Mouse (Mus musculus): ENCODE data around the gene Snx32. TPM values are rescaled to one million over a fixed set of nuclear protein-coding genes. Genes with fewer than 3 reads are reported as not detected.

Gene Snx32
- 1 to 10 TPM; 5.1 to 7.2 TPM for total RNA-seq (2021)
- long read RNA-seq, experiment 1, partial matches to known transcripts, result 1 of 17 reads
- long read RNA-seq, experiment 1, other reads (novel, unspliced or antisense), result 9 of 17 reads
- long read RNA-seq, experiment 2, partial matches to known transcripts, result 0 of 4 reads
- long read RNA-seq, experiment 2, other reads (novel, unspliced or antisense), result 3 of 4 reads

DNA sequence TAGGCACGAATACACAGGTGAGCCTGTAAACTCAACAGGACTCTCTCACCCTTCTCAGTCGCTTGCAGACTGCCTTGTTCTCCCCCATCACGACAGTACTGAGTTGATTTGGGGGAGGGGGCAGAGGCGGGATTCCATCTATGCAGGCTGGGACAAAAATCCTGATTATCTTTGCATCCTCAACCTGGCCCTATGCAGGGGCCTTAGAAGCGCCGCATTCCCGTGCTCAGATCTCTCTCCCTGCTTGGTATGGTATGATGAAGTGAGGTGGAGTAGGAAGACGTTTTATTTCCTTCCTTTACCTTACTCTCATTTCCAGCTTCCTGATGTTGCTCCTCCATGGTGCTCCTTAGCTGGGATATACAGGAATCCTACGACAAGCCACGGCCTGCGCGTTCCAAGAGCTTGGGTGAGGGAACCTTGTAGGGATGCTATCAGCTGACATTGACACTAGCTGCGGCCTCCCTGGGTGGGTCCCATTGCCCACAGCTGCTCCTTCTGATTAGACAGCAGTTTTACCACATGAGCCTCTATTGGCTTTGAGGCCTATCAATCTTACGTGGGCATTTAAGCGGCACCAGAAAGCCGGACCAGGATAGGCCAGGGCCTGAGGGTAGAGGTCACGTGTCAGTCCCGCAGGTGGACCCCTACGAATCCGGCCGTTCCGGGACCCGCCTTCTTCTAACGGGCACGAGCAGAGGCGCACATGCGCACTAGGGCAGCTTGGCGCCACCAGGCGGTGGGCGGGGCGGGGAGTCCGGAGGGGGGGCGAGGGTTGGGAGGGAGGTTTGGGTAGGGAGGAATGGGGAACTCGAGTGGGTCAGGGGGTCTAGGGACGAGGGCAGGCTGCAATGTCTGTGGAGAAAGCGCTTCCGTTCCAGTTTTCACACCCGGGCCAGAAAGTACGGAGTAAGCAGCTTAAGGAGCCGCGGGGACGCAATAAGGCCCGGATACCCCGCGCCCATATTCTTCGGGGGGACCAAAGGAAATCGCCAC, at the start of gene Snx32:
Gene Snx32, minus strand, starts transcription at position 508 of the 996 bp plus-strand sequence.
- peak; percentile 96 for DNase-seq

GRCm38 (mm10) chr19:5559631-5560456, 49.5 kb upstream of the Snx32 start:
- DNase-seq, result no peak

- DNase-seq, result no peak
These were observed 48.9 kb upstream of the Snx32 start for GRCm38 (mm10) chr19:5559229-5559628.

DNA sequence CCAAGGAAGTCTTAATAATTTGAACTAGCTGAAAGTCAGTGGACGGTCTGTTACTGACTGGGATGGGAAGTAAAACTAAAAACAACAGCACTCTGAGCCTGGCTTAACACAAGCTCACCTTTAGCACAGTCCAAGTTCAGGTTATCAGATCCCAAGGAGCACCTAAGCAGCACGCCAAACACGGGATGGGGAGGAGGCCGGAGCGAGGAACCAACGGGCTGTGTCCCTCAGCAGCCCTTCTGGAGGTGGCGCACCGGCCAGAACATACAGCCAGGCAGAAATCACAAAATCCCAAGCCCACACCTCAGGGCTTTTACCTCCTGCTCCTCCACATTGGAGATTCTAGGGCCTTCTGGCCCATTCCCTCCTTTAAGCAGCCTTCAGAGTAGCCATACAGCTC, 48.4 kb upstream of the Snx32 start:
- DNase-seq, result no peak

DNA sequence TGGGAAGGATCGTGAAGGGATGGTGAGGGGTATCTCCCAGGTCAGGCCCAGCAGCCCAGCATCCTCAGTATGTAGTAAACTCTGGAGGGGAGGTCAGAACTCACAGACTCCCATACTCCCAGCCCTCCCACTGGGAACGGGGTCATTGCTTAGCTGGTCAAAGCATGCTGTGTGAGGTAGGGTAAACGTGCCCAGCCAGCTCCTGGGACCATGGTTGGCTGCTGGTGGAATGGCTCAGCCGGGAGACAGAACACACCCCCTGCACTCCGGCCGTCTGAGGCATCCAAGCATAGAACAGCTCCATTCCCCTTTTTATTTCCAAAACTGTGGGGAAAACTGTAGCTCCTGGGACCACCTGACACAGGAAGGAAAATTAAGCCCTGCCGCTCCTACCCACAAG, 47.8 kb upstream of the Snx32 start:
- DNase-seq, result no peak

DNA sequence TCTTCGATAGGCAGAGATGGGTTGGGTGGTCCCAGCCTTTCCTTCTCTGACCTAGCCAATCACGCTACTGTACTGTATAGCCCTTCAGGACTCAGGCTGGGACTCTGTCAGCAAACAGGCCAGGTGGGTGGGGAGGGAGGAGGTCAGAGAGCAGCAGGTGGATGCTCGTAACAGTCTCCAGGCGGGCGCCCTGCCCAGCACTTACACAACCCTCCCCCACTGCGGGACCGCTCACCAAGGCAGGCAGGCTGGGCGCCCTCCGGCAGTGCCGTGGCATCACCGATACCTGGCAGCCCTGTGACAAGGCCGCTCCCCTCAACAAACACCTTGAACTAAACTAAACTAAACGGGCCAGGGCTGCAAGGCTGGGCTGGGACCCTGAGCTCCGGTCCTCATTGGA, 43.9 kb upstream of the Snx32 start:
- no peak for DNase-seq

DNA sequence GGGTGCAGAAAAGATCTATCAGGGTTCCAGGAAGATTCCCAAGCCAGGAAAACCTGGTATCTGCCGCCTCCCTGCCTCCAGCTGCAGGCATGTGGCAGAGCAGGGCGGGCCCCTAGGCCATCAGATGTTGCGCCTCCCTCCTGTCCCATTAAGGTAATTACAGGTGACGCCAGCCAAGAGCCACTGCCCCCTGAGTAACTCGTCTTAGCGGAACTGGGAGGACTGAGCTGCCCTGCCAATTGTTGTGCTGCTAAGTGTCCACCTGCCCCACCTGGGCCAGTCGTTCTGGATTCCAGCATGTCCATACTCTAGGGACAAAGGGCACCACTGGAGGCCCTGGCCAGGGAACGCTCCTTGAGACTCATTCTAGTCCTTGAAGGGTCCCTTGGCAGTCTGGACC, 43.5 kb upstream of the Snx32 start:
- DNase-seq, result no peak

GRCm38 (mm10) chr19:5547471-5548056, 37.2 kb upstream of the Snx32 start:
- no peak for DNase-seq

DNA sequence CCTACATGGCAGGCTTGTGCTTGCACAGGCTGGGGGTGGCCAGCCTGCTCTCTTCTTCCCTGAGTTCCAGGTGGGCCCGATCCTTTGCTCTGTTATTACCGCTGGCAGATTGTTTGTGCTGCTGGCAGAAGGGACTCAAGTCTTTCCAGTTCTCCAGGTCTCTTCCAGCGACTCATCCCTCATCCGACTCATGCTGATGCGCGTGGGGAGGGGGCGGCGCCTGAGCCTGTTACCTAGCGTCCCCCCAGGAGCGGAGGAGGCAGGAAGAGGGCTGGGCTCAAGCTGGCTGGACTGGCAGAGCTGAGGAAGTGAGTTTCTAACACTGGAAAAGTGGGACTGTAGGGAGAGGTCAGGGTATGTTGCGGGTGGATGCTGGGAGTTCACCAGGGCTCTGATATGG, 33.7 kb upstream of the Snx32 start:
- DNase-seq, result no peak

- DNase-seq, result no peak
These were observed 33.0 kb upstream of the Snx32 start for GRCm38 (mm10) chr19:5543362-5543761.

DNA sequence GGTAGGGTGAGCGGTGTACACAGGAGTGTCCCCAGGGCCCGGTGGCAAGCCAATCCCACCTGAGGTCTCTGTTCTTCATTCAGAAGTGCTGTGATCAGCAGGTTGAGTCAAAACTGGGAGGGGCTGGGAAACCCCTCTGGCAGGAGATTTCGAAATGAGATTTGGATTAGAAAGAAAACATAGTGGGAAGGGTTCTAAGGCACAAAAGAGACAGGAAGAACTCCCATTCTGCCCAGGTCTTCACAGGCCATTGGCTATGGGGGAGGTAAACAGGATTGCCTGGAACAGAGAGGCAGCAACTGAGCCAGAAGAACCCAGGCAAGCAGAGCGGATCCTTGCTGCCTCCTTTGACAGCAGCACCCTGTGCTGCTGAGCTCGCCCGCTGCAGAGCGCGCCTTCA, 28.4 kb upstream of the Snx32 start:
- no peak for DNase-seq

DNA sequence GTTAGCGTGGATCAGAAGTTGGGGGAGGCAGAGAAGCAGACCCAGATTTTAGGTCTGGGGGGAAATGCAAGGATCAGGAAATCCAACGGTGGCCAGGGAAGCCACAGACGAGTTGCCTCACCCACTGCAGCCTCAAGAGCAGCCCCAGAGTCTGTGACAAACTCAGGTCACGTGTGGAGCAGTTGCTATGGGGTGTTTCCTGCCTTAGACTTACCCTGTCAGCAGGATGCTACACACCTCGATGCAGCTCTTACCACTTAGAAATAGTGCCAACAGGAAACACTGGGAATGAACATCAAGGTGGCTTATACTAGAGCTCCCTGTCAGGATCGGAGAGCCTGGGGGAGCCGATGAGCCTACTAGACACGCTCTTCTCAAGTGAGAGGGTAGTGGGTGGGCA, 22.2 kb upstream of the Snx32 start:
- DNase-seq, result no peak

DNA sequence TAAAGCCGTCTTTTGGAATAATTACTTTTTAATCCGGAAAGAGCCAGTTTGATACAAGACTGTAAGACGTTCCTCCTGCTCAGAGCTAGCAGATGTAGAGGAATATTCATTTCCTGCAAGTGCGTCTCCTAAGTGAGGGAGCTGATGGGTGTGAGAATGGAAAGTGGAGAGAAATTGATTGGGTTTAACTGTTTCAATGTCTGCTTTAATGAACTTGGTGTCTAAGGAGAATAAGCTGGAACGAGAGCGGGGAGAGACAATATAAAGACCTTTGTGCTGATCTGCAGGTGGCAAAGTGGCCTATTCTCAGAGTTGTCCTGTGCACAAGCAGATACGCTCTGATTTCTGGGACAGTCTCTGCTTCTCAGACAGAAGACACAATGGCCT, 19.8 kb upstream of the Snx32 start:
- no peak for DNase-seq

- peak; percentile 99 for DNase-seq
These were observed 19.2 kb upstream of the Snx32 start for GRCm38 (mm10) chr19:5529325-5530137.

DNA sequence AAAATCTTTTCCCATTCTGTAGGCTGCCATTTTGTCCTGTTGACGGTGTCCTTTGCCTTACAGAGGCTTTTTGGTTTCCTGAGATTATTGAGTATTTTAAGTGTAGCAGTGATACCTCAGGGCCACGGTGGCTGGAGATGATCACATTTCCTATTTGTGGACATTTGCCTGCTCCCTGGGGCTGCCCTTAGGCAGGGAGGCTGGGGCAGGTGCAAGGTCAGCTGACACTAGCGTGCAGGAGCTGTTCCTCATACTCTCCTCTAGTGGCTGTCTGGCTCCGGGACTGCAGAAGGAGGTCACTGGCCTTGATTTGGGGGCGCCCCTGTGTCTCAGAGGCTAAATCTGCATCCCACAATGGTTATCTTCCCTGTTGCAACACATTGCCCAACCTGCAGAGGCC, 14.9 kb upstream of the Snx32 start:
- no peak for DNase-seq

DNA sequence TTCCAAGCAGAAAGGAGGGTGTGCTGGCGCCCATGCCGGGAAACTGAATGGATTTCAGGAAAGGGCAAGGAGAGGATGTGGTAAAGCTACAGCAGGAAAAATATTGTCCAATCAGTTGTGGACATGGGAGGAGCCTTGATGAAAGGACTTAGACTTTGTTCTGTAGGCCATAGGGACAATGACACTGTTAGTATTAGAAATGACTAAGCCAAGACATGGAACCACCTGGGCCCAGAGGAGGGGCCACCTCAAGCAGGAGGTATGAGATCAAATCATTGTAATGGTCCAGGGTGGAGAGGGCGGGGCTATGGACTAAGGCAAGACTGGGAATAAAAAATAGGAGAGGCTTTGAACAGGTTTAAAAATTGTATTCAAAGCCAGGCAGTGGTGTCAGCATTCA, 8.4 kb upstream of the Snx32 start:
- no peak for DNase-seq

GRCm38 (mm10) chr19:5516906-5517505, 6.7 kb upstream of the Snx32 start:
- DNase-seq, result no peak

GRCm38 (mm10) chr19:5515840-5516777, 5.8 kb upstream of the Snx32 start:
- no peak for DNase-seq

DNA sequence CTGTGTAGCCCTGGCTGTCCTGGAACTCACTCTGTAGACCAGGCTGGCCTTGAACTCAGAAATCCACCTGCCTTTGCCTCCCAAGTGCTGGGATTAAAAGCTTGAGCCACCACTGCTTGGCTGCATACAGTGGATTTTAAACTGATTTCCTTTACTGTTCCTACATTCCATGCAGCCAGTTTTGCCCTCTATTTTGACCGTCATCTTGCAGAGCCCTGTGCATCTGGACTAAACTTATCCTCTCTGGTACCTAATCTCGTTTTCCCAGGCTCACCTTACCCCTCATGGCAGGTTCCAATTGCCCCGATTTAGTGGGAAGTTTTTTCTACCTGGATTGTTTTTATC, 2.6 kb upstream of the Snx32 start:
- no peak for DNase-seq

All from gastrocnemius, postnatal 10 days (tissue).